Mouse (Mus musculus) lung, adult 2 months (tissue): ENCODE results near the gene Wfdc11.

Experiments
- CTCF ChIP-seq: fragments of 200-500 bp; IDR thresholded peaks from 2 replicates; pipeline ENCODE4 v1.5.1; 2011; ENCODE audit warnings: mild to moderate bottlenecking, low read length, control low read depth; ENCODE audit not compliant: insufficient read depth
- POLR2A ChIP-seq: fragments of 200-500 bp; IDR thresholded peaks from 2 replicates; pipeline ENCODE4 v1.6.1; 2011; ENCODE audit warnings: low read depth, mild to moderate bottlenecking, control low read depth, low read length, borderline replicate concordance; ENCODE audit errors: extremely low read depth

GRCm38 (mm10) chr2:164705328-164705727, 31.4 kb upstream of the Wfdc11 start:
- TF ChIP-seq CTCF = no peak
- no peak for TF ChIP-seq POLR2A
